23 mouse cellular contexts compared by ENCODE assay signal in genomic region chr10:79580356-79580755, GRCm38 (mm10). TPM values are rescaled to one million over a fixed set of nuclear protein-coding genes. Genes with fewer than 3 reads are reported as not detected.
A peak's percentile ranks its signal among the peaks of the same experiment; 100 is the strongest.
DNase-seq lines count a peak whose midpoint lies in the region; ATAC-seq and TF ChIP-seq lines count a peak whose summit lies in the region.
"Had no signal": no experiment of that assay in that cellular context is flagged by ENCODE, and none has a peak within 500 bp of the region (broad histone marks: within the 10 kb centered on the region; RNA-seq: fewer than 3 reads in every experiment).

No protein-coding gene starts in this region.

- no peak overlapping the region for H3K4me3 ChIP-seq in heart, embryonic 11.5 days (ENCODE audit: low read depth, low read length)
- 0 out of 2 replicates have a peak overlapping the region, but pooled peaks have one; percentile 56 for H3K4me3 ChIP-seq in E14TG2a.4 (replicated peaks; ENCODE audit: low read length)
- no peak overlapping the region for H3K4me3 ChIP-seq in stomach, postnatal 0 days (ENCODE audit: low read depth, low read length)
- H3K4me3 ChIP-seq: embryonic facial prominence, embryonic 13.5 days; embryonic facial prominence, embryonic 15.5 days; erythroblast, embryonic 14.5 days; forebrain, embryonic 10.5 days had no signal

- no peak overlapping the region for H3K27ac ChIP-seq in heart, embryonic 11.5 days (ENCODE audit: low read depth, low read length)
- H3K27ac ChIP-seq in stomach, postnatal 0 days (replicated peaks): no peak overlapping the region
- H3K27ac ChIP-seq: embryonic facial prominence, embryonic 13.5 days; embryonic facial prominence, embryonic 15.5 days; forebrain, embryonic 10.5 days had no signal

- H3K27me3 ChIP-seq in heart, embryonic 11.5 days (ENCODE audit: control insufficient read depth, insufficient read depth, low read length): peaks cover 6% of the 10 kb centered on the region; the same call in 1 of the 2 replicates
- H3K27me3 ChIP-seq in E14TG2a.4 (ENCODE audit: insufficient read depth, low read length): peaks cover 28% of the 10 kb centered on the region
- H3K27me3 ChIP-seq in stomach, postnatal 0 days (ENCODE audit: control insufficient read depth, insufficient read depth, low read length): no peaks in the 10 kb centered on the region
- H3K27me3 ChIP-seq: embryonic facial prominence, embryonic 15.5 days had no signal

- H3K9me3 ChIP-seq in heart, embryonic 11.5 days (replicated peaks; ENCODE audit: control insufficient read depth, low read length): no peaks in the 10 kb centered on the region
- no peaks in the 10 kb centered on the region for H3K9me3 ChIP-seq in E14TG2a.4 (ENCODE audit: low read length)
- no peaks in the 10 kb centered on the region for H3K9me3 ChIP-seq in stomach, postnatal 0 days (ENCODE audit: control insufficient read depth, low read length)
- H3K9me3 ChIP-seq: embryonic facial prominence, embryonic 13.5 days; embryonic facial prominence, embryonic 15.5 days; forebrain, embryonic 10.5 days; G1E had no signal

- H3K4me2 ChIP-seq in heart, embryonic 11.5 days: no peak overlapping the region
- no peak overlapping the region for H3K4me2 ChIP-seq in stomach, postnatal 0 days (replicated peaks; ENCODE audit: low read depth)
- H3K4me2 ChIP-seq: embryonic facial prominence, embryonic 13.5 days; embryonic facial prominence, embryonic 15.5 days had no signal

- TF ChIP-seq EP300 in stomach, postnatal 0 days (optimal IDR thresholded peaks at IDR 0.05): no peak

- no peak for ATAC-seq in heart, embryonic 11.5 days (replicated peaks; ENCODE audit: insufficient number of reproducible peaks, low FRiP score, low TSS enrichment)
- no peak for ATAC-seq in stomach, postnatal 0 days (ENCODE audit: low FRiP score, low TSS enrichment)
- ATAC-seq: activated CD4-positive, CD25-positive, alpha-beta regulatory T cell, adult 4 months; forebrain, embryonic 14.5 days; forebrain, embryonic 16.5 days; Patski had no signal

- no peaks in the 10 kb centered on the region for H3K4me1 ChIP-seq in heart, embryonic 11.5 days (ENCODE audit: control insufficient read depth, insufficient read depth, low read length)
- H3K4me1 ChIP-seq in E14TG2a.4 (replicated peaks; ENCODE audit: low read depth, low read length): peaks cover 41% of the 10 kb centered on the region
- H3K4me1 ChIP-seq in stomach, postnatal 0 days (replicated peaks; ENCODE audit: control insufficient read depth, insufficient read depth): no peaks in the 10 kb centered on the region
- H3K4me1 ChIP-seq: embryonic facial prominence, embryonic 13.5 days; embryonic facial prominence, embryonic 15.5 days had no signal

- 60% methylated on average over 7 of the region's 7 CpGs for WGBS in heart, embryonic 11.5 days (ENCODE audit: insufficient replicate concordance)
- 68% methylated on average over 7 of the region's 7 CpGs for WGBS in stomach, postnatal 0 days

- TF ChIP-seq CTCF in E14TG2a.4 (conservative IDR thresholded peaks at IDR 0.05; ENCODE audit: low read length): no peak
- no peak for TF ChIP-seq CTCF in stomach, postnatal 0 days (IDR thresholded peaks at IDR 0.05; ENCODE audit: low read depth)

- no peaks in the 10 kb centered on the region for H3K36me3 ChIP-seq in heart, embryonic 11.5 days (ENCODE audit: control insufficient read depth, insufficient read depth, low read length)
- H3K36me3 ChIP-seq in E14TG2a.4 (ENCODE audit: insufficient read depth, low read length): no peaks in the 10 kb centered on the region
- no peaks in the 10 kb centered on the region for H3K36me3 ChIP-seq in stomach, postnatal 0 days (ENCODE audit: control insufficient read depth, insufficient read depth, low read length)
- H3K36me3 ChIP-seq: embryonic facial prominence, embryonic 13.5 days; embryonic facial prominence, embryonic 15.5 days; forebrain, embryonic 10.5 days; G1E had no signal

- DNase-seq in heart, adult 11 months: peak; percentile 72
- DNase-seq in testis, postnatal 10 days (ENCODE audit: low spot score): peak; percentile 30
- DNase-seq in testis, postnatal 14 days (ENCODE audit: low spot score): no peak
- DNase-seq in stomach, postnatal 0 days (ENCODE audit: low spot score): peak; percentile 3
- no peak for DNase-seq in kidney, postnatal 36 days
- DNase-seq: adrenal gland, adult 8-10 months; cerebellum, adult 11 months; cerebellum, adult 8-10 months; cerebellum, adult 9-11 months had no signal

- H3K9ac ChIP-seq in heart, embryonic 11.5 days (ENCODE audit: low read depth, low read length): no peak overlapping the region
- no peak overlapping the region for H3K9ac ChIP-seq in stomach, postnatal 0 days (ENCODE audit: low read length)
- H3K9ac ChIP-seq: embryonic facial prominence, embryonic 13.5 days; embryonic facial prominence, embryonic 15.5 days had no signal

RNA-seq across cellular contexts. Expression of gene Theg, which starts 6.8 kb away (rescaled TPM):
- polyA plus RNA-seq in heart, embryonic 11.5 days (2014; fragmentation: Nextera tagmentation; extraction: Ambion mirVana): not detected in 2 replicates
- polyA plus RNA-seq in stomach, postnatal 0 days (2015; fragmentation: Nextera tagmentation; extraction: Ambion mirVana): not detected in 2 replicates
- polyA plus RNA-seq: activated CD4-positive, CD25-positive, alpha-beta regulatory T cell, adult 4 months; brain, embryonic 14.5 days; C2C12; embryonic facial prominence, embryonic 11.5 days; embryonic facial prominence, embryonic 13.5 days; embryonic facial prominence, embryonic 15.5 days; erythroblast, embryonic 14.5 days; forebrain, embryonic 10.5 days; forebrain, embryonic 14.5 days; forebrain, embryonic 16.5 days; G1E; Patski had no signal

RNA-seq across cellular contexts. Expression of gene Mier2, which starts 25.4 kb away (rescaled TPM):
- 26.5 and 29.3 TPM in 2 replicates for polyA plus RNA-seq in heart, embryonic 11.5 days (2014; fragmentation: Nextera tagmentation; extraction: Ambion mirVana)
- polyA plus RNA-seq in stomach, postnatal 0 days (2015; fragmentation: Nextera tagmentation; extraction: Ambion mirVana): 24.0 and 25.4 TPM in 2 replicates

RNA-seq across cellular contexts. Expression of gene C2cd4c, which starts 33.5 kb away (rescaled TPM):
- polyA plus RNA-seq in heart, embryonic 11.5 days (2014; fragmentation: Nextera tagmentation; extraction: Ambion mirVana): not detected in 2 replicates
- polyA plus RNA-seq in stomach, postnatal 0 days (2015; fragmentation: Nextera tagmentation; extraction: Ambion mirVana): 0.02 and 0.07 TPM in 2 replicates
- polyA plus RNA-seq: activated CD4-positive, CD25-positive, alpha-beta regulatory T cell, adult 4 months; embryonic facial prominence, embryonic 13.5 days; embryonic facial prominence, embryonic 15.5 days; erythroblast, embryonic 14.5 days; forebrain, embryonic 10.5 days; G1E; Patski had no signal

RNA-seq across cellular contexts. Expression of gene Plpp2, which starts 46.8 kb away (rescaled TPM):
- 14.2 and 15.6 TPM in 2 replicates for polyA plus RNA-seq in heart, embryonic 11.5 days (2014; fragmentation: Nextera tagmentation; extraction: Ambion mirVana)
- polyA plus RNA-seq in stomach, postnatal 0 days (2015; fragmentation: Nextera tagmentation; extraction: Ambion mirVana): 81.8 and 92.1 TPM in 2 replicates

RNA-seq across cellular contexts. Expression of gene Shc2, which starts 57.4 kb away (rescaled TPM):
- 1.3 and 2.6 TPM in 2 replicates for polyA plus RNA-seq in heart, embryonic 11.5 days (2014; fragmentation: Nextera tagmentation; extraction: Ambion mirVana)
- polyA plus RNA-seq in stomach, postnatal 0 days (2015; fragmentation: Nextera tagmentation; extraction: Ambion mirVana): 2.7 and 3.3 TPM in 2 replicates
- polyA plus RNA-seq: activated CD4-positive, CD25-positive, alpha-beta regulatory T cell, adult 4 months; erythroblast, embryonic 14.5 days; G1E had no signal

Comparison
In these comparisons a context has a peak if more than half of its experiments do, and no peak if none do; other contexts are left out.
1. DNase-seq: peak in heart, adult 11 months (single experiment), testis, postnatal 10 days (single experiment) and stomach, postnatal 0 days (single experiment); none in testis, postnatal 14 days (single experiment) and kidney, postnatal 36 days (0 of 2).